Mouse (Mus musculus): ENCODE measurements around the gene Adh4.

DNA sequence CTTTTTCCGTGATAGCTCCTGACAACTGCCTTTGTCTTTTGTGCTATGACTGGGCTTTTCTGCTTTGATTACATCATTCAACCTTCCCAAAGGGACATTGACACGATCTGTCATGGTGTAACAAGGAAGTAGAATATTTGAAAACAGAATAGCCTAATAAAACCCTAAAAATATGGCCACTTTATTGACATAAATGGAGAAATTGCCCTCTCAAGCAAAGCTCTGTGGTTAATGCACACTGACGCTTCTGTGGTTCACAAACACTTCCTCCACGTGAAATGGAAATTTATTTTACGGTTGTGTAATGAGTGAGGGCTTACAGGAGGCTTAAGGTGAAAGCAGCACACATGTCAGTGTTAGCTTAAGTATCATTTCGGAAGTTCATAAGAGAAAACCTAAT, 4.1 kb downstream of the Adh4 start:
- no peak for TF ChIP-seq CTCF (IDR thresholded peaks at IDR 0.05; ENCODE audit: borderline replicate concordance, insufficient read depth, low read length)
- no peak for TF ChIP-seq POLR2A (IDR thresholded peaks at IDR 0.05; ENCODE audit: low read depth, low read length)
